Mouse (Mus musculus) hindbrain, embryonic 14.5 days (tissue): ENCODE measurements around the gene Sdf2l1. TPM values are rescaled to one million over a fixed set of nuclear protein-coding genes. Genes with fewer than 3 reads are reported as not detected.
"Not testable (repeated sequence)": the region's sequence is repeated elsewhere in the genome, so short reads cannot be mapped to it uniquely, and the experiment has no call there.

Source experiments
- ATAC-seq: fragments of 200-750 bp; cut with Nextera tagmentation; 2 replicates; pipeline ENCODE4 v1.8.0; 2017; ENCODE audit warnings: moderate number of reproducible peaks, mild to moderate bottlenecking, moderate TSS enrichment, moderate library complexity; ENCODE audit not compliant: low FRiP score
- DNase-seq: peaks from one replicate; pipeline ENCODE4 v3.0.0-alpha.2; 2015; ENCODE audit warnings: low spot score
- H3K27ac ChIP-seq: fragments of 300-500 bp; sonication (generic); 2 replicates; pipeline ENCODE4 v1.5.1; 2014; ENCODE audit warnings: mild to moderate bottlenecking, moderate library complexity
- H3K27me3 ChIP-seq: fragments of 300-500 bp; sonication (generic); 2 replicates; pipeline ENCODE4 v1.6.1; 2014; ENCODE audit warnings: mild to moderate bottlenecking, low read length, mixed read lengths; ENCODE audit not compliant: control insufficient read depth, insufficient read depth
- H3K36me3 ChIP-seq: fragments of 300-500 bp; sonication (generic); replicated peaks from 2 replicates; pipeline ENCODE4 v1.6.1; 2014; ENCODE audit not compliant: control insufficient read depth, insufficient read depth
- H3K4me1 ChIP-seq: fragments of 300-500 bp; sonication (generic); replicated peaks from 2 replicates; pipeline ENCODE4 v1.6.1; 2014; ENCODE audit warnings: antibody characterized with exemption, low read length, mixed read lengths; ENCODE audit not compliant: control insufficient read depth, insufficient read depth
- H3K4me2 ChIP-seq: fragments of 300-500 bp; sonication (generic); replicated peaks from 2 replicates; pipeline ENCODE4 v1.6.1; 2014; ENCODE audit warnings: mild to moderate bottlenecking, moderate library complexity
- H3K4me3 ChIP-seq: fragments of 300-500 bp; sonication (generic); replicated peaks from 2 replicates; pipeline ENCODE4 v1.5.1; 2014; ENCODE audit warnings: mild to moderate bottlenecking, low read length
- H3K9ac ChIP-seq: fragments of 300-500 bp; sonication (generic); 2 replicates; pipeline ENCODE4 v1.6.1; 2014
- H3K9me3 ChIP-seq: fragments of 300-500 bp; sonication (generic); 2 replicates; pipeline ENCODE4 v1.6.1; 2016; ENCODE audit warnings: low read length; ENCODE audit not compliant: control insufficient read depth
- WGBS: fragments of 180-500 bp; shearing (Covaris S2); extraction: QIAGEN DNeasy Blood & Tissue Kit; methylation state at CpG from one replicate; pipeline ENCODE4 v1.1.7; 2014; 5-methylcytosine and 5-hydroxymethylcytosine counted together
- polyA plus RNA-seq: library from polyadenylated mRNA; unstranded; fragments of >200 nt; fragmentation: Nextera tagmentation; extraction: Ambion mirVana; gene quantifications from 2 replicates; pipeline ENCODE4 v1.2.1, GENCODE M21; 2014

Gene Sdf2l1
- 24.5 and 25.9 TPM in 2 replicates for polyA plus RNA-seq

DNA sequence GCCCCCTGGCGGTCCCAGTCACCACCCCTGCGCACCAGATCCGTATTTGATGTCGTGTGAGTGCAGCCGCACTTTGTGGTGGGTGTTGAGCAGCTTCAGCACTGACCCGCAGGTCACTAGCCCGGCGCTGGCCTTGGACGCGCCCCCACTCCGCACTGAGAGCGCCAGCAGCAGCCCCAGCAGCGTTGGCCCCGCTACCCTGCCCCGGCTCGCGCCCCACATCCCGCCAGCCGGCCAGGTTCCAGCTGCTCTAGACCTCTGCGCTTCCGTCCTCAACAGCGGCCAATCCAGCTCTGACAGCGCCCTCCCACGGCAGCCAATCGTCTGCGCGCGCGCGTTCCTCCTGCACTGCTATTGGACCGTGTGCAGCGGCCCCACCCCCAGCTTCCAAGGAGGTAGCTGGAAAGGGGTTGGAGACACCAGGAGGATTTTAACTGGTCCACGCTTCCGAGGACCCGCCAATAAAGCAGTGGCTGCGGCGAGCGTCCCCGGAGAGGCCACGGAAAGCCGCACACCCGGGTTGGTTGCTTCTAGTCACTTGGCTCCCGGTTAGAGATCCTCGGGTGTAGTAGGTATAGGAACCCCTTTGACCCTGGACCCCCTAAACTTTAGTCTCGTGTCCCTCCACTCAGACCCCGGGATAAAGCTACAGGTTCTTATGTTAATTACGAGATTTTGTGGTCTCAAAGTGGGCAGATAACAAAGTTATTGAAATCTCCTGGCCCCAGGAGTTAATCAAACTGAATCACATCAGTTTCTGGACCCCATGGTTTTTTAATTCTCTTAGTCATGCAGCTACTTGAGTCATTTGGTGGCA is at the start of gene Sdf2l1:
Gene Sdf2l1 (minus strand): TSS at position 295 of the 817 bp plus-strand sequence.
- H3K27me3 ChIP-seq = no peaks in the 10 kb centered on the region
- DNase-seq (peak; percentile 98), ATAC-seq (peak; percentile 99)
- H3K9ac ChIP-seq = peak within 1 kb of the TSS; percentile 72
- peak within 1 kb of the TSS; percentile 79 for H3K4me3 ChIP-seq
- H3K4me2 ChIP-seq = peak within 1 kb of the TSS; percentile 74
- peak within 1 kb of the TSS; percentile 80 for H3K27ac ChIP-seq
- no peaks in the 10 kb centered on the region for H3K9me3 ChIP-seq
- peaks cover 14% of the 10 kb centered on the region for H3K4me1 ChIP-seq
- under 1% methylated on average over 46 of the region's 47 CpGs for WGBS
- no peaks in the 10 kb centered on the region for H3K36me3 ChIP-seq

DNA sequence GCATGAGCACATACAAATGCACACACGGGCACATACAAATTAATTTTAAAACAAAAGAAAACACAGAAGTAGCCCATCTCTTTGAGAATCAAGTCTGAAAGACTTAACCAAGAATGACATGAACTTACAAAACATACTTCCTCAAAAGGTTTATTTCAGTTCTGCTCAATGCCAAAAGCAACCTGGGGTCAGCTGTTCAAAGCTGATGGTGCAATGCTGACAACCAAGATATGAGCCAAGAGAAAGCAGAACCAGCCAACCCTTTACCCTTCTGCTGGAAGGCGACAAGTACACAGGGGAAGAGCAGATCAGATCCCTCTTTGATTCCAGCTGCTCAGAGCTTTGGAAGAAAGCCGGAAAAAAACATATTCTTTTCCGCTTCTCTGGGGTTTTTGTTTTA is 49.2 kb upstream of the Sdf2l1 start:
- no peak for ATAC-seq

DNA sequence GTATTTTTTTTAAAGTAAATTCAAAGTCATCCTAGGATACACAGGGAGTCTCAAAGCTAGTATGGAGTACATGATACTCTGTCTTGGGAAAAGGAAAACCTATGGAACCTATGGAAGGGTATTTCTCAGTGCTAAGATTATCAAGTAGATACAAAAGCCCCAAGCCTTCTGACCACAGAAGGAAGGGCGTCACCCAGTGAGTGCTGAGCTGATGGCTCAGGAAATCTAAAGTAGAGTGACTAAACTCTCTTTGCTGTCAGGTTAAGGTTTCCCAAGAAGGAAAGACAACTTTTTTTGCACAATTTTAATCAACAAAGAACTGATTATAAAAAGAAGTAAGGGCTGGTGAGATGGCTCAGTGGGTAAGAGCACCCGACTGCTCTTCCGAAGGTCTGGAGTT is 47.5 kb upstream of the Sdf2l1 start:
- no peak overlapping the region for H3K9ac ChIP-seq
- peaks cover 24% of the 10 kb centered on the region for H3K36me3 ChIP-seq
- DNase-seq = no peak
- no peaks in the 10 kb centered on the region for H3K27me3 ChIP-seq
- no peak overlapping the region for H3K27ac ChIP-seq
- WGBS = 92% methylated on average over 3 of the region's 3 CpGs
- no peak for ATAC-seq
- no peaks in the 10 kb centered on the region for H3K9me3 ChIP-seq
- H3K4me3 ChIP-seq = no peak overlapping the region
- H3K4me1 ChIP-seq = no peaks in the 10 kb centered on the region
- no peak overlapping the region for H3K4me2 ChIP-seq

More for the DNA sequence above, 49.2 kb upstream of the Sdf2l1 start:
- peaks cover 20% of the 10 kb centered on the region; the same call in 1 of the 2 replicates for H3K36me3 ChIP-seq
- DNase-seq = no peak
- H3K9ac ChIP-seq = no peak overlapping the region
- H3K4me2 ChIP-seq = no peak overlapping the region
- H3K27ac ChIP-seq = no peak overlapping the region
- H3K27me3 ChIP-seq = no peaks in the 10 kb centered on the region
- no peak overlapping the region for H3K4me3 ChIP-seq
- WGBS = 87% methylated on average over 4 of the region's 4 CpGs
- H3K4me1 ChIP-seq = no peaks in the 10 kb centered on the region
- H3K9me3 ChIP-seq = no peaks in the 10 kb centered on the region

DNA sequence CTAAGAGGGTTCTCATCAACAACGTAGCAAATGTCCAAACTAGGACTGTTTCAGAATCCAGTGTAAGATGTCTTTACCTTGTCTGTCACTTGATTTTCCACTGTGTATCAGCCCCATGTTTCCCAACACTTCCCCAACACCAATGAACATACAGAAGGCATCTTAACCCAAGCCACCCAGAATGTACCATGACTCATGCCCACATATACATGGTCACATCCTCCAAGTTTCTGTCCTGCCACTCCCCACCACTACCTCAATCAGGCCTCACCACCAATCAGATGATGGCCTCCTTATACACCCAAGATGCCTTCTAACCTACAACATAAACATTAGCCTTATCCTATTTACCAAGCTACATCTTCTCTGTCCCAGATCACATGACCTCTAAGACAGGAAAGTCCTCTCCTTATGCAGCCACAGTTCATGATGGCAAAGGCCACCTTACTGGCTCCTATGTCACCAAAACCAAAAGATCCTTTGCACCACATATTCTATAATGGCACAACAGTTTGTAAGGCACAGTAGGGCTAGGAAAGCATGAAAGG is 45.5 kb upstream of the Sdf2l1 start:
- WGBS = 100% methylated on average over 1 of the region's 1 CpGs
- DNase-seq = no peak

DNA sequence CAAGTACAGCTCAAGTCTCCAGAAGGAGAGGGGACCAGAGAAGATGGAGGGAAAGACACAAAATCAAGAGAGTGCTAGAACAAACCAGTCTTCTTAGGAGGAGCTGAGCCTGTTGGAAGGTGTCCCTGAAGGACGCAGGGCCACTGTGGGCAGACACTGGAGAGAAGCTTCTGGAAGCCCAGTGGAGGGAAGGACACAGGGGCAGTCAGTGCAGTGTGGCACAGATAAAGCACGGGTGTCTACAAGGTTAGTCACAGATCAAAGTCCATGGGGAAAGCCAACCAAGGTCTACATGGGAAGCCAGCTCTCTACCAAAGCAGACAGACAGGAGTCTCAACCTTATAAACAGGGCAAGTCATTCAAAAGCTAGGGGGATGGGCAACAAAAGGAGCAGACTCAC is 43.6 kb upstream of the Sdf2l1 start:
- WGBS = 84% methylated on average over 2 of the region's 2 CpGs
- Histone ChIP-seq H3K36me3 (peaks cover 57% of the 10 kb centered on the region), H3K9me3 (no peaks in the 10 kb centered on the region), H3K9ac (no peak overlapping the region), H3K4me1 (no peaks in the 10 kb centered on the region), H3K27me3 (no peaks in the 10 kb centered on the region), H3K27ac (no peak overlapping the region), H3K4me2 (no peak overlapping the region), H3K4me3 (no peak overlapping the region)
- ATAC-seq (no peak), DNase-seq (no peak)

More for the DNA sequence above, 45.5 kb upstream of the Sdf2l1 start:
- H3K4me1 ChIP-seq = no peaks in the 10 kb centered on the region
- peaks cover 40% of the 10 kb centered on the region for H3K36me3 ChIP-seq
- H3K4me2 ChIP-seq = no peak overlapping the region
- no peaks in the 10 kb centered on the region for H3K9me3 ChIP-seq
- no peak overlapping the region for H3K4me3 ChIP-seq
- no peaks in the 10 kb centered on the region for H3K27me3 ChIP-seq
- no peak for ATAC-seq
- H3K27ac ChIP-seq = no peak overlapping the region
- no peak overlapping the region for H3K9ac ChIP-seq

DNA sequence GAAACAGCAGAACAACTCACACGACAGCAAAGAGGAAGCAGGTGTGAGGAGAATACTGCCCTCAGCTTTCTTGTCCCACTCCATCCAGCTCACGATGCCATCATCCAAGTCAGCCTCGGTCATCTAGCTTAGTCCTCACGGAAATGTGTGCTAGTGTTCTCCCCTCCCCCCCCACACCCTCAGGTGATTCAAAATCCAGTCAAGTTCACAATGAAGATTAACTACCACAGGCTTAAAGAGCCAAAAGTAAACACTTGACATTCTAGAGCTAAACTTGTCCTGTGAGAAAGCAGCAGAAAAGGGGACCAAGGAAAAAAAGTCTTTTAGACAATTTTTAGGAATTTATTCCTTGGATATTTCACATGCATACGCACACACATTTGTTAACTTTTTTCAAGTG is 35.9 kb upstream of the Sdf2l1 start:
- Histone ChIP-seq H3K4me1 (no peaks in the 10 kb centered on the region), H3K4me3 (no peak overlapping the region), H3K4me2 (no peak overlapping the region), H3K36me3 (peaks cover 56% of the 10 kb centered on the region), H3K9me3 (no peaks in the 10 kb centered on the region), H3K9ac (no peak overlapping the region), H3K27ac (no peak overlapping the region), H3K27me3 (no peaks in the 10 kb centered on the region)
- DNase-seq = no peak
- no peak for ATAC-seq
- 90% methylated on average over 5 of the region's 5 CpGs for WGBS

DNA sequence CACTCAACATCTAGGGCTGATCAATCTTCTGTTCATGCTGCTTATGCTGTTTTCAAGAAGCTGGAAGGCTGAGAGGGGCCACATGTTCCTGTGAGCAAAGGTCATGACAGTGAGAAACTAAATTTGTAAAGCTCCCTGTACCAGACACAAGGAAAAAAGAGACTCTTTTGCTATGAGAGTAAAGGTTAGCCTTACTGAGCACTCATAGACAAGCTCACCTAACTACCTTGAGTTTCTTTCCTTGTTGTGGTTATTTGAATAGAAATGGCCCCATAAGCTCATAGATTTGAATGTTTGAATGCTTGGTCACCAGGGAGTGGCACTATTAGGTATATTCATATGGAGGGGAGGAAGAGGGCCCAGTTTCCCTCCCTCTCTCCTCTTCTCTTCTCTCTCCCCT is 35.0 kb upstream of the Sdf2l1 start:
- Histone ChIP-seq H3K4me3 (no peak overlapping the region), H3K4me2 (no peak overlapping the region), H3K36me3 (peaks cover 52% of the 10 kb centered on the region), H3K27me3 (no peaks in the 10 kb centered on the region), H3K9ac (no peak overlapping the region), H3K9me3 (no peaks in the 10 kb centered on the region), H3K27ac (no peak overlapping the region), H3K4me1 (no peaks in the 10 kb centered on the region)
- DNase-seq (no peak), ATAC-seq (no peak)

DNA sequence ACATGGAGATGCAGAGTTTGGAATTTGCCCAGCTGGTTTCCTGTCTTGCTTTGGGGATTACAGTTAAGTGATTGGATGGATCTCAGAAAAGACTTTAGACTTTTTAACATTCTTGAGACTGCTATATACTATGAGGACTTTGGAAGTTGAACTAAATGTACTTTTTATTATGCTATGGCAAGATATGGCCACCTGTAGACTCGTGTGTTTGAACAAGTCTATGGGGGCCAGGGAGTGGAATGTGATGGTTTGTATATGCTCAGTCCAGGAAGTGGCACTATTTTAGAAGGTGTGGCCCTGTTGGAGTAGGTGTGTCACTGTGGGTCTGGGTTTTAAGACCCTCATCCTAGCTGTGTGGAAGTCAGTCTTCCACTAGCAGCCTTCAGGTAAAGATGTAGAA is 33.3 kb upstream of the Sdf2l1 start:
- H3K9ac ChIP-seq, H3K27ac ChIP-seq, H3K9me3 ChIP-seq, H3K4me2 ChIP-seq, ATAC-seq, H3K27me3 ChIP-seq, H3K4me3 ChIP-seq, DNase-seq, H3K4me1 ChIP-seq: not testable (repeated sequence)
- WGBS = 94% methylated on average over 1 of the region's 1 CpGs
- H3K36me3 ChIP-seq = peaks cover 48% of the 10 kb centered on the region

DNA sequence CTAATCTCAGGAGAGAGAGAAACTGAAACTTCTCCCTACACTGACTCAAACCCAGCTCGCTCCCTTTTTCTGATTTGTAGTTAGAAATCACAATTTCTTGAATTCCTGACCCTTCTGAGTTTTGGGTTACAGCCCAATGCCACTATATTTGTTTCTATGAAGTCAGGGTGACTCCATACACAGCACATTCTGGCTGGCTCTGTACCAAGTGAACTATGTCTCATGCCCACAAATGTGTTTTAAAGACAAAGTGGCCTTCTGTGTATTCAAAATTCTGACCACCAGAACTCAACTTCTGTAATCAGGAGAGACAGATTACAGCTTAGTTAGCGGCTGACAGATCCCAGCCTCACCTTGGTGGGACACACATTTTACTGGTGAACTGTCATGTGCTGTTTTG is 22.2 kb upstream of the Sdf2l1 start:
- no peaks in the 10 kb centered on the region for H3K27me3 ChIP-seq
- no peak overlapping the region for H3K27ac ChIP-seq
- no peaks in the 10 kb centered on the region for H3K9me3 ChIP-seq
- 99% methylated on average over 2 of the region's 2 CpGs for WGBS
- H3K9ac ChIP-seq = no peak overlapping the region
- ATAC-seq (no peak), DNase-seq (no peak)
- no peaks in the 10 kb centered on the region for H3K4me1 ChIP-seq
- H3K4me3 ChIP-seq = no peak overlapping the region
- no peak overlapping the region for H3K4me2 ChIP-seq
- peaks cover 68% of the 10 kb centered on the region for H3K36me3 ChIP-seq
